Mouse (Mus musculus): Measurements from ENCODE around the gene Gm42906. TPM values are rescaled to one million over a fixed set of nuclear protein-coding genes. Genes with fewer than 3 reads are reported as not detected.

Gm42906 gene
- polyA plus RNA-seq, 2 experiments, result not detected

- H3K9ac ChIP-seq (ENCODE audit: low read depth, low read length, severe bottlenecking), result no peak overlapping the region
- H3K27ac ChIP-seq (replicated peaks; ENCODE audit: low read depth, low read length), result no peak overlapping the region
- no peaks in the 10 kb centered on the region for H3K27me3 ChIP-seq (ENCODE audit: control insufficient read depth, insufficient read depth, low read length)
- 96% methylated on average over 3 of the region's 3 CpGs for WGBS
- 0 out of 2 replicates have a peak, but pooled peaks cover under 1% of the 10 kb centered on the region for H3K4me1 ChIP-seq (ENCODE audit: control insufficient read depth, insufficient read depth, low read length)
- no peak overlapping the region for H3K4me3 ChIP-seq (replicated peaks; ENCODE audit: low read length)
- DNase-seq (ENCODE audit: low spot score) (no peak), ATAC-seq (ENCODE audit: low FRiP score, low read depth) (no peak)
- no peaks in the 10 kb centered on the region for H3K36me3 ChIP-seq (ENCODE audit: control insufficient read depth, insufficient read depth, low read length)
- no peak for TF ChIP-seq POLR2A (IDR thresholded peaks at IDR 0.05; ENCODE audit: borderline replicate concordance, extremely low read depth, insufficient read depth, insufficient read length)
- H3K4me2 ChIP-seq (replicated peaks; ENCODE audit: low read depth, low read length, severe bottlenecking), result no peak overlapping the region
- no peaks in the 10 kb centered on the region for H3K9me3 ChIP-seq (ENCODE audit: control insufficient read depth, low read length)
These were observed 265.3 kb downstream of the Gm42906 start for GRCm38 (mm10) chr5:151162642-151163041.

GRCm38 (mm10) chr5:151155247-151155646 lies 272.7 kb downstream of the Gm42906 start:
- Histone ChIP-seq H3K27ac (replicated peaks; ENCODE audit: low read depth, low read length) (no peak overlapping the region), H3K9ac (ENCODE audit: low read depth, low read length, severe bottlenecking) (no peak overlapping the region), H3K4me2 (replicated peaks; ENCODE audit: low read depth, low read length, severe bottlenecking) (no peak overlapping the region), H3K27me3 (ENCODE audit: control insufficient read depth, insufficient read depth, low read length) (no peaks in the 10 kb centered on the region), H3K36me3 (ENCODE audit: control insufficient read depth, insufficient read depth, low read length) (no peaks in the 10 kb centered on the region), H3K4me3 (replicated peaks; ENCODE audit: low read length) (no peak overlapping the region), H3K4me1 (ENCODE audit: control insufficient read depth, insufficient read depth, low read length) (no peaks in the 10 kb centered on the region), H3K9me3 (ENCODE audit: control insufficient read depth, low read length) (no peaks in the 10 kb centered on the region)
- TF ChIP-seq POLR2A (IDR thresholded peaks at IDR 0.05; ENCODE audit: borderline replicate concordance, extremely low read depth, insufficient read depth, insufficient read length), result no peak
- 84% methylated on average over 1 of the region's 1 CpGs for WGBS
- ATAC-seq (ENCODE audit: low FRiP score, low read depth), result 0 out of 2 replicates have a peak, but pooled peaks have one; percentile 9
- DNase-seq (ENCODE audit: low spot score), result no peak

- Histone ChIP-seq H3K4me2 (replicated peaks; ENCODE audit: low read depth, low read length, severe bottlenecking) (no peak overlapping the region), H3K9ac (ENCODE audit: low read depth, low read length, severe bottlenecking) (no peak overlapping the region), H3K27ac (replicated peaks; ENCODE audit: low read depth, low read length) (no peak overlapping the region), H3K27me3 (ENCODE audit: control insufficient read depth, insufficient read depth, low read length) (no peaks in the 10 kb centered on the region), H3K4me1 (ENCODE audit: control insufficient read depth, insufficient read depth, low read length) (no peaks in the 10 kb centered on the region), H3K36me3 (ENCODE audit: control insufficient read depth, insufficient read depth, low read length) (no peaks in the 10 kb centered on the region), H3K9me3 (ENCODE audit: control insufficient read depth, low read length) (no peaks in the 10 kb centered on the region), H3K4me3 (replicated peaks; ENCODE audit: low read length) (no peak overlapping the region)
- peak; percentile 63; the same call in 1 of the 2 replicates for ATAC-seq (ENCODE audit: low FRiP score, low read depth)
- TF ChIP-seq POLR2A (IDR thresholded peaks at IDR 0.05; ENCODE audit: borderline replicate concordance, extremely low read depth, insufficient read depth, insufficient read length), result no peak
- DNase-seq (ENCODE audit: low spot score), result peak; percentile 58
- 32% methylated on average over 3 of the region's 3 CpGs for WGBS
These were observed 273.2 kb downstream of the Gm42906 start for GRCm38 (mm10) chr5:151154780-151155179.

GRCm38 (mm10) chr5:151154030-151154429 lies 273.9 kb downstream of the Gm42906 start:
- H3K9ac ChIP-seq (ENCODE audit: low read depth, low read length, severe bottlenecking), result no peak overlapping the region
- H3K27me3 ChIP-seq (ENCODE audit: control insufficient read depth, insufficient read depth, low read length), result no peaks in the 10 kb centered on the region
- no peak overlapping the region for H3K27ac ChIP-seq (replicated peaks; ENCODE audit: low read depth, low read length)
- peaks cover 2% of the 10 kb centered on the region; the same call in 1 of the 2 replicates for H3K4me1 ChIP-seq (ENCODE audit: control insufficient read depth, insufficient read depth, low read length)
- no peak overlapping the region for H3K4me2 ChIP-seq (replicated peaks; ENCODE audit: low read depth, low read length, severe bottlenecking)
- no peaks in the 10 kb centered on the region for H3K36me3 ChIP-seq (ENCODE audit: control insufficient read depth, insufficient read depth, low read length)
- no peak for DNase-seq (ENCODE audit: low spot score)
- no peak for TF ChIP-seq POLR2A (IDR thresholded peaks at IDR 0.05; ENCODE audit: borderline replicate concordance, extremely low read depth, insufficient read depth, insufficient read length)
- no peaks in the 10 kb centered on the region for H3K9me3 ChIP-seq (ENCODE audit: control insufficient read depth, low read length)
- H3K4me3 ChIP-seq (replicated peaks; ENCODE audit: low read length), result no peak overlapping the region
- no peak for ATAC-seq (ENCODE audit: low FRiP score, low read depth)
- WGBS, result 63% methylated on average over 4 of the region's 4 CpGs

- Histone ChIP-seq H3K9me3 (ENCODE audit: control insufficient read depth, low read length) (no peaks in the 10 kb centered on the region), H3K4me2 (replicated peaks; ENCODE audit: low read depth, low read length, severe bottlenecking) (no peak overlapping the region), H3K4me3 (replicated peaks; ENCODE audit: low read length) (no peak overlapping the region), H3K9ac (ENCODE audit: low read depth, low read length, severe bottlenecking) (no peak overlapping the region), H3K4me1 (ENCODE audit: control insufficient read depth, insufficient read depth, low read length) (peaks cover 3% of the 10 kb centered on the region; the same call in 1 of the 2 replicates), H3K36me3 (ENCODE audit: control insufficient read depth, insufficient read depth, low read length) (no peaks in the 10 kb centered on the region), H3K27ac (replicated peaks; ENCODE audit: low read depth, low read length) (no peak overlapping the region), H3K27me3 (ENCODE audit: control insufficient read depth, insufficient read depth, low read length) (no peaks in the 10 kb centered on the region)
- ATAC-seq (ENCODE audit: low FRiP score, low read depth) (no peak), DNase-seq (ENCODE audit: low spot score) (no peak)
- 83% methylated on average over 9 of the region's 9 CpGs for WGBS
- TF ChIP-seq POLR2A (IDR thresholded peaks at IDR 0.05; ENCODE audit: borderline replicate concordance, extremely low read depth, insufficient read depth, insufficient read length), result no peak
These were observed 276.4 kb downstream of the Gm42906 start for GRCm38 (mm10) chr5:151151549-151151948.

- 10% methylated on average over 8 of the region's 8 CpGs for WGBS
- peaks cover 3% of the 10 kb centered on the region; the same call in 1 of the 2 replicates for H3K4me1 ChIP-seq (ENCODE audit: control insufficient read depth, insufficient read depth, low read length)
- H3K4me2 ChIP-seq (replicated peaks; ENCODE audit: low read depth, low read length, severe bottlenecking), result no peak overlapping the region
- H3K9ac ChIP-seq (ENCODE audit: low read depth, low read length, severe bottlenecking), result no peak overlapping the region
- ATAC-seq (ENCODE audit: low FRiP score, low read depth) (no peak), DNase-seq (ENCODE audit: low spot score) (no peak)
- H3K9me3 ChIP-seq (ENCODE audit: control insufficient read depth, low read length), result no peaks in the 10 kb centered on the region
- H3K36me3 ChIP-seq (ENCODE audit: control insufficient read depth, insufficient read depth, low read length), result no peaks in the 10 kb centered on the region
- TF ChIP-seq POLR2A (IDR thresholded peaks at IDR 0.05; ENCODE audit: borderline replicate concordance, extremely low read depth, insufficient read depth, insufficient read length), result no peak
- no peak overlapping the region for H3K27ac ChIP-seq (replicated peaks; ENCODE audit: low read depth, low read length)
- H3K4me3 ChIP-seq (replicated peaks; ENCODE audit: low read length), result no peak overlapping the region
- no peaks in the 10 kb centered on the region for H3K27me3 ChIP-seq (ENCODE audit: control insufficient read depth, insufficient read depth, low read length)
These were observed 278.5 kb downstream of the Gm42906 start for GRCm38 (mm10) chr5:151149509-151149908.
